Mouse (Mus musculus) olfactory bulb, adult 2 months (tissue): ENCODE measurements around the gene Dhx38. TPM values are rescaled to one million over a fixed set of nuclear protein-coding genes. Genes with fewer than 3 reads are reported as not detected.
A peak's percentile ranks its signal among the peaks of the same experiment; 100 is the strongest.

ENCODE experiments used
- H3K27ac ChIP-seq: fragments of 200-500 bp; 2 replicates; pipeline ENCODE4 v1.5.1; 2012; ENCODE audit warnings: low read depth, low read length; ENCODE audit not compliant: insufficient read depth
- H3K4me1 ChIP-seq: fragments of 200-500 bp; 2 replicates; pipeline ENCODE4 v1.6.1; 2012; ENCODE audit warnings: low read length; ENCODE audit not compliant: control insufficient read depth, insufficient read depth
- H3K4me3 ChIP-seq: fragments of 200-500 bp; 2 replicates; pipeline ENCODE4 v1.5.1; 2012; ENCODE audit warnings: mild to moderate bottlenecking, low read depth, low read length, moderate library complexity; ENCODE audit not compliant: insufficient read depth
- CTCF ChIP-seq: fragments of 200-500 bp; IDR thresholded peaks from 2 replicates; pipeline ENCODE4 v1.5.1; 2012; ENCODE audit warnings: low read depth, mild to moderate bottlenecking, low read length, moderate library complexity; ENCODE audit not compliant: insufficient read depth
- POLR2A ChIP-seq: fragments of 200-500 bp; IDR thresholded peaks from 2 replicates; pipeline ENCODE4 v1.6.1; 2012; ENCODE audit warnings: mild to moderate bottlenecking, low read depth, low read length, moderate library complexity; ENCODE audit not compliant: insufficient read depth
- WGBS: fragments of 180-500 bp; shearing (Covaris S2); methylation state at CpG from one replicate; pipeline ENCODE4 v1.1.7; 2018; 5-methylcytosine and 5-hydroxymethylcytosine counted together
- polyA plus RNA-seq: library from polyadenylated mRNA; stranded (reverse); fragments of >200 nt; gene quantifications from 2 replicates; pipeline ENCODE4 v1.2.4, GENCODE M21; 2012; ENCODE audit warnings: low replicate concordance; ENCODE audit not compliant: missing spikeins, insufficient read depth, insufficient read length

Gene Dhx38
- polyA plus RNA-seq, 1 experiment, result 90.7 TPM

GRCm38 (mm10) chr8:109564766-109565165 lies 895 bp downstream of the Dhx38 start:
- TF ChIP-seq CTCF, result no peak
- no peak for TF ChIP-seq POLR2A
- Histone ChIP-seq H3K27ac (no peak overlapping the region; the same call in 1 of the 2 replicates), H3K4me3 (peak overlapping the region; percentile 93), H3K4me1 (peaks cover 4% of the 10 kb centered on the region; the same call in 1 of the 2 replicates)
- WGBS, result 3% methylated on average over 10 of the region's 10 CpGs

DNA sequence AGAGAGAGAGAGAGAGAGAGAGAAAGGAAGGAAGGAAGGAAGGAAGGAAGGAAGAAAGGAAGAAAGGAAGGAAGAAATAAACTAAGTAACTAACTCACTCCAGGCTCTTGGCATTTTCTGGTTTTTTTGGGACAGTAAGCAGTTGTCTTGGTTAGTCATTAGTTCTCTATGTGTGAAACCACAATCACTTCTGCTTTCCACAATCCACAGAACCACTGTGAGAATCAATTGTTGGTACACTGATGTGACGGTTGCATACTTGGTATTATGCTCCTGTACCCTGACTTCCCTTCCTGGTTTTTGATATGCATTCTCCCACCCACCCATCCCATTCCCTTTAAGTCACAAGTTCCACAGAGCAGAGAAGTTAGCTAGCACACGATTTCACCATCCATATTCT lies 1.8 kb downstream of the Dhx38 start:
- WGBS, result 68% methylated on average over 2 of the region's 2 CpGs
- TF ChIP-seq CTCF, result no peak
- no peak for TF ChIP-seq POLR2A
- H3K4me3 ChIP-seq, result no peak overlapping the region
- no peak overlapping the region for H3K27ac ChIP-seq
- H3K4me1 ChIP-seq, result peaks cover 4% of the 10 kb centered on the region; the same call in 1 of the 2 replicates

GRCm38 (mm10) chr8:109551663-109552062 lies 14.0 kb downstream of the Dhx38 start:
- 41% methylated on average over 3 of the region's 3 CpGs for WGBS
- Histone ChIP-seq H3K4me3 (no peak overlapping the region), H3K4me1 (no peaks in the 10 kb centered on the region), H3K27ac (no peak overlapping the region)
- TF ChIP-seq CTCF, result 0 out of 2 replicates have a peak, but pooled peaks have one; percentile 41
- no peak for TF ChIP-seq POLR2A

GRCm38 (mm10) chr8:109544049-109544448 lies 21.6 kb downstream of the Dhx38 start:
- Histone ChIP-seq H3K27ac (no peak overlapping the region), H3K4me3 (no peak overlapping the region), H3K4me1 (no peaks in the 10 kb centered on the region)
- WGBS, result 40% methylated on average over 3 of the region's 3 CpGs
- TF ChIP-seq CTCF (no peak), POLR2A (no peak)

DNA sequence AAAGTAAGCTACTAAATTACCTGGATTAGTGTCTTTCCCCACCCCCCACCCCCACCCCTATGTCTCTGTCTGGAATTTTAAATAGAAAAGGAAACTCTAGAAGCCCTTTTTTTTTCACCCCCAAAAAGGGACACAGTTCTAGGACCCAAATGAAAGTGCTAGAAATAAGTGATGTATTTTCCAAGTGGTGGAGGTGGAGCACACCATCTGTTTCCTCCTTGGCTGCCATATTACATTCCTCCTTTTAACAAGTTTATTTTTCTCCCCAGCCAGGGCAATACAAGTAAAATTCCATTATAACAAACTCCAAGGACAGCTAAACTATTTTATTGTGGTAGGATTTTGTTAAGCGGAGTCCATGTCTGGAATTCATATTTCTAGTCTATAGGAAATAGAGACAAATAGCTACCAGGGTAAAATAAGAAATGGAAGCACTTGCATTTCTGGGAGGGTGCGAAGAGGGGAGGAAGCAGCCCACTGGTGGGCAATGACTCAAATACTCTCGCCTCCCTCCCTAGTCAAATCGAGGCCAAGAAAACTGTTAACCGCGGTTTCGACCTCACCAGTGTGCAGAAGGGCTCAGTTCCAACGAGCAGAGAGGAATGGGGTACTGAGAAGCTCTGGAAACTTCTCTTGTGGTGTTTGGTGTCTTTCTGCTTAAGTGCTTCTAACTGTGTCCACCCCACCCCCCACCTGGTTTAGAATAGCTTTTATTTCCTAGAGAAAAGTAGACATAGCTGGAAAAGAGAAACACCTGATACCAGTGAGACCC lies 22.7 kb downstream of the Dhx38 start:
- no peak overlapping the region for H3K27ac ChIP-seq
- TF ChIP-seq POLR2A (no peak), CTCF (no peak)
- no peak overlapping the region for H3K4me3 ChIP-seq
- no peaks in the 10 kb centered on the region for H3K4me1 ChIP-seq
- 68% methylated on average over 8 of the region's 8 CpGs for WGBS

DNA sequence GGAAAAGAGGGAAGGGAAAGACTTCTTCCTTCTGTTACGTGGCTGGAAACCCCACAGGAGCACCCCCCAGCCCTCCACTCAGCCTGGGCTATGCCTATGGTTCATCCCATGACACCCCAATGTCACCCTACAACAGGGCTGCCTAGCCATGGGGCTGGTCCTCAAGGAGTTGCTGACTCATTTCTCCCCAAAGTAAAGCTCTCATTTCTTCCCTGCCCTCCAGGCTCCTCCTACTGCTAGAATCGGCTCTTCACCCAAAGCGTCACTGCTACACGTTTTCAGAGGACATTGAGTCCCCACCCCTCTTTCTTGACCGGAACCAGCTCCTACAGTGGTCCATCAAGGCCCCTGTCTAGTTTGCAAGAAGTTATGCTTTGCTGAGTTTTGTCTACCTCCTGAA lies 23.5 kb downstream of the Dhx38 start:
- H3K4me3 ChIP-seq, result no peak overlapping the region
- TF ChIP-seq POLR2A (no peak), CTCF (no peak)
- no peaks in the 10 kb centered on the region for H3K4me1 ChIP-seq
- H3K27ac ChIP-seq, result no peak overlapping the region
- 76% methylated on average over 5 of the region's 5 CpGs for WGBS

DNA sequence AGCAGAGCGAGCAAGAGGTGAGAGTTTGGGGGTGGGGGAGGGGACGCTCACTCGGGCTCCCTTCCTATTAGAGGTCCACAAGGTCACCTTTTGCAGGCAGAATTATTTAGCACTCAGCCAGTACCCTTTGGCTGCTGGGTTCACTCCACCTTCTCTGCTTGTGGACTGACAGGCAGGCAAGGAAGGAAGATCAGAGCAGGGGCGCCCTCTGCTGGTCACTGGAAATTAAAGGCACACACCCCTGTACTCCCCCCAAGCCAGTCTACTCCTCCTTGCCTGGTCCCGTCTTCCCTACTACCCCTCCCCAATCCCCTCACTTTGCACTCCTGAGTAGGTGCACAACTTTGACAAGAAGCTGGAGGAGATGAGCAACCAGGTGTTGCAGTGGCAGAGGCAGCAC lies 29.0 kb downstream of the Dhx38 start:
- WGBS, result 10% methylated on average over 5 of the region's 5 CpGs
- Histone ChIP-seq H3K27ac (no peak overlapping the region), H3K4me1 (no peaks in the 10 kb centered on the region), H3K4me3 (no peak overlapping the region)
- TF ChIP-seq POLR2A (no peak), CTCF (peak; percentile 73)

- Histone ChIP-seq H3K27ac (no peak overlapping the region), H3K4me3 (no peak overlapping the region), H3K4me1 (no peaks in the 10 kb centered on the region)
- TF ChIP-seq POLR2A, result no peak
- TF ChIP-seq CTCF, result no peak
- WGBS, result 90% methylated on average over 19 of the region's 19 CpGs
Measured at GRCm38 (mm10) chr8:109535140-109535990, 30.3 kb downstream of the Dhx38 start.

GRCm38 (mm10) chr8:109524008-109524407 lies 41.7 kb downstream of the Dhx38 start:
- H3K4me3 ChIP-seq, result no peak overlapping the region
- no peak overlapping the region for H3K27ac ChIP-seq
- no peaks in the 10 kb centered on the region for H3K4me1 ChIP-seq
- TF ChIP-seq POLR2A (no peak), CTCF (no peak)
- 82% methylated on average over 2 of the region's 2 CpGs for WGBS
